Mouse (Mus musculus) spleen, postnatal 14 days (tissue): Measurements from ENCODE around the gene Asic2.

ENCODE experiments used
- DNase-seq, 2 experiments: peaks; one replicate each; pipeline ENCODE4 v3.0.0; 2021 to 2022; ENCODE audit warnings: low spot score in 2 of 2

Gene Asic2

GRCm38 (mm10) chr11:81454921-81455320 lies 513.3 kb downstream of the Asic2 start:
- no peak for DNase-seq

- DNase-seq: no peak
Measured at GRCm38 (mm10) chr11:81454111-81454510, 514.1 kb downstream of the Asic2 start.

- DNase-seq: no peak
Measured at GRCm38 (mm10) chr11:81449271-81449705, 519.0 kb downstream of the Asic2 start.

- no peak for DNase-seq
Measured at GRCm38 (mm10) chr11:81446347-81446746, 521.9 kb downstream of the Asic2 start.

- DNase-seq: no peak
Measured at GRCm38 (mm10) chr11:81426857-81427256, 541.4 kb downstream of the Asic2 start.

- DNase-seq: no peak
Measured at GRCm38 (mm10) chr11:81419112-81419511, 549.1 kb downstream of the Asic2 start.

GRCm38 (mm10) chr11:81418027-81418426 lies 550.2 kb downstream of the Asic2 start:
- no peak for DNase-seq

- no peak for DNase-seq
Measured at GRCm38 (mm10) chr11:81416319-81416718, 551.9 kb downstream of the Asic2 start.

GRCm38 (mm10) chr11:81414596-81414995 lies 553.7 kb downstream of the Asic2 start:
- DNase-seq: no peak

- DNase-seq: no peak
Measured at GRCm38 (mm10) chr11:81411251-81411650, 557.0 kb downstream of the Asic2 start.

GRCm38 (mm10) chr11:81405951-81406350 lies 562.3 kb downstream of the Asic2 start:
- DNase-seq: no peak

- DNase-seq: no peak
Measured at GRCm38 (mm10) chr11:81402263-81402662, 566.0 kb downstream of the Asic2 start.

GRCm38 (mm10) chr11:81392855-81393254 lies 575.4 kb downstream of the Asic2 start:
- no peak for DNase-seq

GRCm38 (mm10) chr11:81386185-81386584 lies 582.1 kb downstream of the Asic2 start:
- no peak for DNase-seq

GRCm38 (mm10) chr11:81385547-81385946 lies 582.7 kb downstream of the Asic2 start:
- no peak for DNase-seq

- peak in 1 of 2 experiments; percentile 1 for DNase-seq
Measured at GRCm38 (mm10) chr11:81374841-81375240, 593.4 kb downstream of the Asic2 start.

- DNase-seq: no peak
Measured at GRCm38 (mm10) chr11:81374003-81374710, 594.1 kb downstream of the Asic2 start.

- DNase-seq: no peak
Measured at GRCm38 (mm10) chr11:81371545-81371944, 596.7 kb downstream of the Asic2 start.

GRCm38 (mm10) chr11:81370426-81370810 lies 597.8 kb downstream of the Asic2 start:
- no peak for DNase-seq

GRCm38 (mm10) chr11:81369497-81370425 lies 598.5 kb downstream of the Asic2 start:
- no peak for DNase-seq

GRCm38 (mm10) chr11:81364442-81364841 lies 603.8 kb downstream of the Asic2 start:
- no peak for DNase-seq

- DNase-seq: no peak
Measured at GRCm38 (mm10) chr11:81362461-81362860, 605.8 kb downstream of the Asic2 start.

GRCm38 (mm10) chr11:81361040-81361439 lies 607.2 kb downstream of the Asic2 start:
- no peak for DNase-seq
